Mouse (Mus musculus) embryonic facial prominence, embryonic 13.5 days (tissue): ENCODE measurements at regions not wholly inside any gene's neighbourhood (a gene's known extent, or its start where the extent isn't known, plus 50 kb on each side); places are given as distances from the start of the nearest gene placed in this dataset.
"Not testable (repeated sequence)": the region's sequence is repeated elsewhere in the genome, so short reads cannot be mapped to it uniquely, and the experiment has no call there.

ENCODE experiments used
- ATAC-seq: fragments of 200-750 bp; cut with Nextera tagmentation; 2 replicates; pipeline ENCODE4 v1.8.0; 2017; ENCODE audit warnings: low read depth; ENCODE audit not compliant: insufficient number of reproducible peaks, insufficient read depth, low FRiP score, low TSS enrichment
- H3K27ac ChIP-seq: fragments of 300-500 bp; sonication (generic); 2 replicates; pipeline ENCODE4 v1.5.1; 2015; ENCODE audit warnings: moderate library complexity, mild to moderate bottlenecking, inconsistent platforms
- H3K27me3 ChIP-seq: fragments of 300-500 bp; sonication (generic); 2 replicates; pipeline ENCODE4 v1.6.1; 2015; ENCODE audit warnings: mild to moderate bottlenecking, inconsistent platforms
- H3K36me3 ChIP-seq: fragments of 300-500 bp; sonication (generic); 2 replicates; pipeline ENCODE4 v1.6.1; 2015; ENCODE audit warnings: mild to moderate bottlenecking, inconsistent platforms
- H3K4me1 ChIP-seq: fragments of 300-500 bp; sonication (generic); 2 replicates; pipeline ENCODE4 v1.6.1; 2015; ENCODE audit warnings: inconsistent platforms
- H3K4me2 ChIP-seq: fragments of 300-500 bp; sonication (generic); 2 replicates; pipeline ENCODE4 v1.6.1; 2015; ENCODE audit warnings: moderate library complexity, mild to moderate bottlenecking, inconsistent platforms
- H3K4me3 ChIP-seq: fragments of 300-500 bp; sonication (generic); 2 replicates; pipeline ENCODE4 v1.5.1; 2015; ENCODE audit warnings: mild to moderate bottlenecking, inconsistent platforms
- H3K9ac ChIP-seq: fragments of 300-500 bp; sonication (generic); 2 replicates; pipeline ENCODE4 v1.6.1; 2015; ENCODE audit warnings: mild to moderate bottlenecking, inconsistent platforms
- H3K9me3 ChIP-seq: fragments of 300-500 bp; sonication (generic); 2 replicates; pipeline ENCODE4 v1.6.1; 2016; ENCODE audit warnings: inconsistent platforms
- WGBS: fragments of 180-500 bp; shearing (Covaris S2); methylation state at CpG from one replicate; pipeline ENCODE4 v1.1.7; 2015; ENCODE audit warnings: mixed read lengths; 5-methylcytosine and 5-hydroxymethylcytosine counted together

DNA sequence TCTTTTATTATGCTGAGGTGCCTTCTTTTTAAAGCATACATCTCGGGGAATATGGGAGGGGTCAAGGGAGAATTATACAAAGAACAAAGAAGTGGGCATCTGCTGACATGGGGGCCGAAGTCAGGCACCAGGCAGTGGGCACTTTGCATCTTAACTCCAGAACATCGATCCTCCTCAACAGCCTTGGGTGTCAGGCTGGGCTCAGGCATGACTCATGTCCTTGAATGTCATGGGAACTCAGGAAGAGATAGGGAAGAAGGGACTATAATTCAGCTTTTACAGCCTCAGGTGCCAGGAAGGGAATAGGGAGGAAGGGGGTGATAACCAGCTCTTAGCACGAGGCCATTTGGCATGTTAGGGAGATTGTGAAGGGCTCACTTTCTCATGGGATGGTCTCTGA lies 85.6 kb upstream of the Ptprz1 start:
- not testable (repeated sequence) for H3K9me3 ChIP-seq, H3K27me3 ChIP-seq, H3K27ac ChIP-seq, H3K4me3 ChIP-seq, H3K36me3 ChIP-seq, H3K9ac ChIP-seq, H3K4me2 ChIP-seq, H3K4me1 ChIP-seq, ATAC-seq
- WGBS = 84% methylated on average over 4 of the region's 4 CpGs

GRCm38 (mm10) chr6:22791801-22792200 lies 83.5 kb upstream of the Ptprz1 start:
- H3K4me2 ChIP-seq = no peak overlapping the region
- peaks cover 17% of the 10 kb centered on the region for H3K4me1 ChIP-seq
- ATAC-seq = no peak
- H3K27ac ChIP-seq = no peak overlapping the region
- H3K9ac ChIP-seq = no peak overlapping the region
- 88% methylated on average over 4 of the region's 4 CpGs for WGBS
- H3K36me3 ChIP-seq = no peaks in the 10 kb centered on the region
- H3K9me3 ChIP-seq = no peaks in the 10 kb centered on the region
- H3K27me3 ChIP-seq = no peaks in the 10 kb centered on the region
- H3K4me3 ChIP-seq = no peak overlapping the region

GRCm38 (mm10) chr6:22792601-22793000 lies 82.7 kb upstream of the Ptprz1 start:
- H3K4me3 ChIP-seq = no peak overlapping the region
- no peak overlapping the region for H3K4me2 ChIP-seq
- 74% methylated on average over 3 of the region's 3 CpGs for WGBS
- H3K9me3 ChIP-seq = no peaks in the 10 kb centered on the region
- no peaks in the 10 kb centered on the region for H3K36me3 ChIP-seq
- ATAC-seq = no peak
- no peak overlapping the region for H3K9ac ChIP-seq
- no peak overlapping the region for H3K27ac ChIP-seq
- no peaks in the 10 kb centered on the region for H3K27me3 ChIP-seq
- peaks cover 17% of the 10 kb centered on the region for H3K4me1 ChIP-seq

DNA sequence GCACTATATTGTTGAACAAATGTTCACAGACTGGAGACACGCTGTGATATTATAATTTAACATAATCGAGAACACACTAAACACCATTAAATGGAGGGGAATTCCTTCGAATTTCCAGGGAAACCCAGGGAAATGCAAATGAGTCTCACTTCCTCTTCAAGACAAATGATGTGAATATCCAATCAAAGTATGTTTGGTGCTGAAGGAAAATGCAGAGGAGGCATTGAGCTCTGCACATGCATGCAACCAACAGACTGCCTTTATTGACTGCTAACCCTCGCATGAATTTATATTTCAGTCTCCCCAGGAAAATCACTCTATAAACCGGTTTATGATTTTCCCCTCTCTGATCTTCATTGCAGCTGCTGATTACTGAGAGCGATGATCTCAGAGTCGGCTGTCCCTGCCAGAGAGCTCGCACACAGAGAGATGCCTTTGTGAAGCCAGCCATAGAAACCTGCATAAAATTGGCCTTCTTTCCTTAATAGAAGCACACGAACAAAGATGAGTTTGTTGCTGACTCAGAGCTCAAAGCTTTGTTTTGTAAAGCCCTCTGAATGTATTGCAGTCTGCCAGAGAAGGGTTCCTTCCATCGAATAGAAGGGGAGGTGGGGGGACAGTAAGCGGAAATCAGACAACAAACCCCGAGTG lies 81.1 kb upstream of the Ptprz1 start:
- H3K4me1 ChIP-seq = peaks cover 17% of the 10 kb centered on the region
- no peak for ATAC-seq
- H3K4me2 ChIP-seq = peak overlapping the region; percentile 42
- WGBS = 26% methylated on average over 12 of the region's 12 CpGs
- no peaks in the 10 kb centered on the region for H3K9me3 ChIP-seq
- peak overlapping the region; percentile 57; the same call in 1 of the 2 replicates for H3K27ac ChIP-seq
- H3K27me3 ChIP-seq = no peaks in the 10 kb centered on the region
- no peak overlapping the region for H3K9ac ChIP-seq
- H3K36me3 ChIP-seq = no peaks in the 10 kb centered on the region
- 0 out of 2 replicates have a peak overlapping the region, but pooled peaks have one; percentile 4 for H3K4me3 ChIP-seq

DNA sequence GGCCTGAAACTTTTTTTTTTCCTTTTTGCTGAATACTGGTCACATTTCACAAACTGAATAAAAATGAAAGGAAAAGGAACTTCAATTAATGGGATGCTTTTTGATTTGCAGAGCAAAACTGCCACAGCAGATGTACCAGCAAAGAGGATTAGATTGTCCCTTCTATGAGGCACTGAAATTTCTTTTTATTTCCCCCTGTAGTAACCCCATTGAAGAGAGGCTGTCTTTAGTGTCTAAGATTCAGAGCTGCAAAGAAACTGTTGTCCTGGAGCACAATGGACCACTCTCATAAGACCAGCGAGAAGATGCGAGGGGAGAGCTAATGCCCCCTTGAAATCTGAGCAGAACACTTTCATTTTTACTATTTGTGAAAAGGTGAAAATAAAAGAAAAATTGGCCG lies 80.5 kb upstream of the Ptprz1 start:
- Histone ChIP-seq H3K4me3 (no peak overlapping the region), H3K27ac (peak overlapping the region; percentile 57; the same call in 1 of the 2 replicates), H3K9me3 (no peaks in the 10 kb centered on the region), H3K4me1 (peaks cover 17% of the 10 kb centered on the region), H3K9ac (no peak overlapping the region), H3K36me3 (no peaks in the 10 kb centered on the region), H3K27me3 (no peaks in the 10 kb centered on the region), H3K4me2 (peak overlapping the region; percentile 42)
- no peak for ATAC-seq
- WGBS = 54% methylated on average over 3 of the region's 3 CpGs

DNA sequence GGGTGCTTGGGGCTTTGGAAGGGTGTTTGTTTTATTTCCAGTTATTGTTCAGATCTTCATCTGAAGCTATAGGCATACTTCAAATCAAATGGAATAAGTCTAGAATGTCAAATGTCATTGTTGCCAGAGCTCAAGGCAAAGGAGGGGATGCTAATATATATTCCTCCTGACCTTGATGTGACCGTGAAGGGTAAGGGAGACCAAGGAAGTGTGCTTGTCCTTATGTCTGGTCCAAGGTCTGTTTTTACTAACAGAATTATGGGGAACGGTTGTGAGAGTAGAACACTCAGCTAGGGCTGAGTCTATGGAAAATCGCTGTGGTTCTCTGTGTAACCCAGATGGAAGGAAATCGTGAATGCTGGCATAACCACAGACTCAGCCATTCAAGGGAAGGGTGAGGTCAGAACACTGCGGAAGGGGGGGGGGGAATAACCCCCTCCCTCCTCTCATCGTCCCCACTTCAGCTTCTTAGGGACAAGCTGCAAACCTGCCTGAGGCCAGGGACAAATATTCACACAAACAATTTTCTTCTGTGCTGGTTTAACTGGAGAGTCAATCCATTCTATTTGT lies 79.9 kb upstream of the Ptprz1 start:
- no peak overlapping the region for H3K4me3 ChIP-seq
- peak overlapping the region; percentile 57; the same call in 1 of the 2 replicates for H3K27ac ChIP-seq
- no peaks in the 10 kb centered on the region for H3K36me3 ChIP-seq
- no peaks in the 10 kb centered on the region for H3K9me3 ChIP-seq
- H3K27me3 ChIP-seq = no peaks in the 10 kb centered on the region
- no peak overlapping the region for H3K9ac ChIP-seq
- ATAC-seq = 0 out of 2 replicates have a peak, but pooled peaks have one; percentile 71
- H3K4me1 ChIP-seq = peaks cover 17% of the 10 kb centered on the region
- 21% methylated on average over 6 of the region's 6 CpGs for WGBS
- H3K4me2 ChIP-seq = no peak overlapping the region

DNA sequence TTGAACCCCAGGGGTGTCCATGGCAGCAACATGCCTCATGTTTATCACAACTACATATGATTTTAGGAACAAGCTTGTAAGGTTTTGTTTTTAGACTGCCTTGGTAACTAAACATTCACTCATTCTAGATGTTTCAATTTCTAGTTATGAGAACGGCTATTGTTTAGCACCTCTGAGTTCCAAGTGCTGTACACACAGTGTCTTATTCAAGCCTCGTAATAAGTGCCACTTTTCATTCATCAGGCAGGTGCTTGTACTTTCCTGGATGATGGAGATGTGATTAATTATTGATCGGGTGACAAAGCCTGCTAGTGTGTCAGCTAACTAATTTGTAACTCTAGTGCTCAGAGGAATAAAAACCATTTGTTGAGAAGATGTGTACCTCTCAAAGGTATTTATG lies 73.4 kb upstream of the Ptprz1 start:
- H3K9ac ChIP-seq = no peak overlapping the region
- no peaks in the 10 kb centered on the region for H3K9me3 ChIP-seq
- 68% methylated on average over 3 of the region's 3 CpGs for WGBS

DNA sequence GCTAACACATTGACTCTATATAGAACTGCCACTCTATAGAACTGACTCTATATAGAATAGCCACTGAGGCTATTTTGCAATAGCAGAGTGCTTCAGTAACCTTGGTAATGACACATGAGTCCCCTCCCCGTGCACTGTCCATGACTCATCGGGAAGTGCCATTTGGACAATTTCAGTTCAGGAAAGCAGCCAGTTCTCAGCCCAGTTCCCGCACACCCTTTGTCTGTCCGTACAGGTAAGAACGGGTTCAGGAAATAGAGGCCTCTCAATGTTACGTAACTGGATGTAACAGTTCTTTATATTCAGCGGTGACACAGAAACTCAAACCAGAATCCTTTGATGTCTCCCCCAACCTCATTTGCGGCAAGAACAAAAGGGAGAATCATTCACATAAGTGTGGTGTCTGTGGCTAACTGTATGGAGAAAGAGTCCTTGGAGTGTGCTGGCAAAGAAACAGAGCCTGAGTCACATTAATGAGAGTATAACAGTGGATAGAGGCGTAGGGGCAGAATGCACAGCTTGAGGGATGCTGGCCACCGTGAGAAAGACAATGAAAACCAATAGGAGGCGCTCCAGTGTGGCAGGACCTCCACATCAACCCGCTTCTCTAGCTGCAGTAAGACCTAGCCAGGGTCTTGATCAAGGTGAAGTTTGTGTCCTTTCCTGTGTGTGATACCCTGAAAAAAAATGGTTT lies 72.8 kb upstream of the Ptprz1 start:
- Histone ChIP-seq H3K27me3 (no peaks in the 10 kb centered on the region), H3K4me3 (no peak overlapping the region), H3K9ac (no peak overlapping the region), H3K4me2 (no peak overlapping the region), H3K4me1 (no peaks in the 10 kb centered on the region), H3K27ac (no peak overlapping the region), H3K9me3 (no peaks in the 10 kb centered on the region), H3K36me3 (no peaks in the 10 kb centered on the region)
- WGBS = 61% methylated on average over 12 of the region's 12 CpGs
- no peak for ATAC-seq

More for the DNA sequence above, 73.4 kb upstream of the Ptprz1 start:
- Histone ChIP-seq H3K4me3 (no peak overlapping the region), H3K4me2 (no peak overlapping the region), H3K27ac (no peak overlapping the region), H3K36me3 (no peaks in the 10 kb centered on the region), H3K27me3 (no peaks in the 10 kb centered on the region), H3K4me1 (no peaks in the 10 kb centered on the region)
- ATAC-seq = no peak

GRCm38 (mm10) chr6:22803886-22804285 lies 71.4 kb upstream of the Ptprz1 start:
- ATAC-seq = no peak
- H3K9me3 ChIP-seq = no peaks in the 10 kb centered on the region
- no peak overlapping the region for H3K9ac ChIP-seq
- no peak overlapping the region for H3K27ac ChIP-seq
- no peaks in the 10 kb centered on the region for H3K27me3 ChIP-seq
- H3K4me1 ChIP-seq = no peaks in the 10 kb centered on the region
- 84% methylated on average over 4 of the region's 4 CpGs for WGBS
- H3K4me3 ChIP-seq = no peak overlapping the region
- no peak overlapping the region for H3K4me2 ChIP-seq
- H3K36me3 ChIP-seq = no peaks in the 10 kb centered on the region

DNA sequence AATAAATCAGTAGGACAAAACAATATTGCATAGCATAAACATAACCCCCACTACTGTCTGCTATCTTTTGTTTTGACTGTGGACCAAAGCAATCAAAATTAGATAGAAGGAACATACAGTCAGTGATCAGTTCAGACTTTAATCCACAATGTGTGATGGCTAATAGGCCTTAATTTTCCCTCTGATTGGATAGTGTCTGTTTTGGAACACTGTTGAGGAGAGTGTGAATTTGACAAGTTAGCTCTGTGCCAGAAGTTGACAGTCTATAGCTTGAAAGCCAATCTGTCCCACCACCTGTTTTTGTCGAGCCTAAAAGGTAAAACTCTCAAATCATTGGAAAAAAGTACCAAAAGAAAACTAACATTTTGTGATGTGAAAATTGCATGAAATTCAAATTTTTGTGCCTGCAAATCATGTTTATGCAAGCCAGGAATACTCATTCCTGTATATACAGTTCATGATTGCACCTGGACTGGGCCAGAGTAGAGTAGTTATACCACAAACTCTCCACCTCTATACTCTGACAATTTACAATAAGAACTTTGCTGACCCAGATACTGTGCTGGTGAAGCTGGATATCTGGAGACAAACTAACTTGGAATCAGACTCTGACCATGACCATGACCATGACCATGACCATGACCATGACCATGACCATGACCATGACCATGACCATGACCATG lies 50.1 kb upstream of the Ptprz1 start:
- no peaks in the 10 kb centered on the region for H3K27me3 ChIP-seq
- no peaks in the 10 kb centered on the region for H3K36me3 ChIP-seq
- H3K27ac ChIP-seq = no peak overlapping the region
- H3K4me2 ChIP-seq = no peak overlapping the region
- no peak overlapping the region for H3K9ac ChIP-seq
- no peaks in the 10 kb centered on the region for H3K9me3 ChIP-seq
- H3K4me3 ChIP-seq = no peak overlapping the region
- 77% methylated on average over 1 of the region's 1 CpGs for WGBS
- 0 out of 2 replicates have a peak, but pooled peaks cover 6% of the 10 kb centered on the region for H3K4me1 ChIP-seq
- ATAC-seq = no peak
